Mouse (Mus musculus): Measurements from ENCODE around the gene 2210408I21Rik. TPM values are rescaled to one million over a fixed set of nuclear protein-coding genes. Genes with fewer than 3 reads are reported as not detected.

2210408I21Rik gene
- polyA plus RNA-seq, 1 experiment from 2014 or later, result 12.5 TPM

GRCm38 (mm10) chr13:77177931-77178330, 42.6 kb downstream of the 2210408I21Rik start:
- H3K4me3 ChIP-seq (ENCODE audit: low read length), result no peak overlapping the region
- no peaks in the 10 kb centered on the region for H3K9me3 ChIP-seq (ENCODE audit: control insufficient read depth, low read length)
- H3K4me1 ChIP-seq (ENCODE audit: control insufficient read depth, insufficient read depth, low read depth, low read length), result no peaks in the 10 kb centered on the region
- ATAC-seq, result no peak
- no peaks in the 10 kb centered on the region for H3K27me3 ChIP-seq (replicated peaks; ENCODE audit: control insufficient read depth, insufficient read depth, low read length)
- H3K36me3 ChIP-seq (ENCODE audit: control insufficient read depth, insufficient read depth, low read length), result no peaks in the 10 kb centered on the region
- H3K4me2 ChIP-seq (ENCODE audit: low read length), result no peak overlapping the region
- no peak overlapping the region for H3K27ac ChIP-seq (ENCODE audit: low read depth, low read length)
- no peak overlapping the region for H3K9ac ChIP-seq (ENCODE audit: low read depth, low read length)

DNA sequence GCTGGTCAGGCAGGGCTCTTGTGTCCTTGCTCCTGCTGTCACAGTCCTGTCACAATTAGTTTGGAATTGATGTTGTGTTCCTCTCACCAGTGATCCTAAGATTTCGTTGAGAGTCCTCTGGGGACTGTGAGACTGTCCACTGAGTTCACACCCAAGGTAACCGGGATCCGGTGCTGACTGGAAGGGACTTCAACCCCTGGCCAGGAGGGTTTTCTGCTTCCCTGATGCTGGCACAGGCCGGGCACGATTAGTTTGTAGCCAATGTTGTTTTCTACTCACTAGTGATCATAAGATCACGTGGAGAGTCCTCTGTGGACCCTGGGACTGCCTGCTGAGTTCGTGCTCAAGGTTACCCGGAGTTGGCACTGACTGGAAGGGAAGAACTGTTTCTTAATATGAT, 55.3 kb downstream of the 2210408I21Rik start:
- H3K9me3 ChIP-seq (ENCODE audit: control insufficient read depth, low read length), result no peaks in the 10 kb centered on the region
- H3K4me2 ChIP-seq (ENCODE audit: low read length), result no peak overlapping the region
- 0 out of 2 replicates have a peak, but pooled peaks cover 4% of the 10 kb centered on the region for H3K36me3 ChIP-seq (ENCODE audit: control insufficient read depth, insufficient read depth, low read length)
- H3K4me3 ChIP-seq (ENCODE audit: low read length), result no peak overlapping the region
- H3K9ac ChIP-seq (ENCODE audit: low read depth, low read length), result no peak overlapping the region
- H3K27me3 ChIP-seq (replicated peaks; ENCODE audit: control insufficient read depth, insufficient read depth, low read length), result no peaks in the 10 kb centered on the region
- no peak for ATAC-seq
- H3K27ac ChIP-seq (ENCODE audit: low read depth, low read length), result no peak overlapping the region
- WGBS, result 92% methylated on average over 8 of the region's 8 CpGs
- no peaks in the 10 kb centered on the region for H3K4me1 ChIP-seq (ENCODE audit: control insufficient read depth, insufficient read depth, low read depth, low read length)

DNA sequence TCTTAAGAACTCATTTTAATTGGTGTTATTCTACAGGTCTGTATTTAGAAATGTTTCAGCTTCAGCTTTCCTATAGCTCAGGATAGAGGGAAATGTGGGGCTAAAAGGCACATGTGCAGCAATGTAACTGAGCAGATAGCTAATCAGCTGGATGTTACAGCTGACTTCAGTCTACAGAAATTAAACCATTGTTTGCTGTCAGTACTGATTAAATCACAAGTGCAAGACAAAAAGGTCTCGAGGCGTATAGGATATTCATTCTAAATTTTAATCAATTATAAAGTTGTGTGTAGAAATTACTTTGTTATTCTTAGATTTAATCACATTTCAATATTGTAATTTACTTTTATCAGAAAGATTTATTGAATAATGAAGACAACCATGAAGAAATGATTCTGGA, 56.9 kb downstream of the 2210408I21Rik start:
- H3K4me1 ChIP-seq (ENCODE audit: control insufficient read depth, insufficient read depth, low read depth, low read length), result no peaks in the 10 kb centered on the region
- 74% methylated on average over 2 of the region's 2 CpGs for WGBS
- no peaks in the 10 kb centered on the region for H3K9me3 ChIP-seq (ENCODE audit: control insufficient read depth, low read length)
- no peak overlapping the region for H3K4me2 ChIP-seq (ENCODE audit: low read length)
- ATAC-seq, result no peak
- no peaks in the 10 kb centered on the region for H3K27me3 ChIP-seq (replicated peaks; ENCODE audit: control insufficient read depth, insufficient read depth, low read length)
- H3K4me3 ChIP-seq (ENCODE audit: low read length), result no peak overlapping the region
- H3K9ac ChIP-seq (ENCODE audit: low read depth, low read length), result no peak overlapping the region
- no peak overlapping the region for H3K27ac ChIP-seq (ENCODE audit: low read depth, low read length)
- H3K36me3 ChIP-seq (ENCODE audit: control insufficient read depth, insufficient read depth, low read length), result 0 out of 2 replicates have a peak, but pooled peaks cover 4% of the 10 kb centered on the region

GRCm38 (mm10) chr13:77208764-77209418, 73.6 kb downstream of the 2210408I21Rik start:
- Histone ChIP-seq H3K4me1 (ENCODE audit: control insufficient read depth, insufficient read depth, low read depth, low read length) (peaks cover 3% of the 10 kb centered on the region), H3K9ac (ENCODE audit: low read depth, low read length) (no peak overlapping the region), H3K27ac (ENCODE audit: low read depth, low read length) (no peak overlapping the region), H3K36me3 (ENCODE audit: control insufficient read depth, insufficient read depth, low read length) (no peaks in the 10 kb centered on the region), H3K4me2 (ENCODE audit: low read length) (no peak overlapping the region), H3K27me3 (replicated peaks; ENCODE audit: control insufficient read depth, insufficient read depth, low read length) (no peaks in the 10 kb centered on the region), H3K4me3 (ENCODE audit: low read length) (no peak overlapping the region), H3K9me3 (ENCODE audit: control insufficient read depth, low read length) (no peaks in the 10 kb centered on the region)
- WGBS, result 61% methylated on average over 7 of the region's 7 CpGs
- peak; percentile 82 for ATAC-seq

- Histone ChIP-seq H3K4me1 (ENCODE audit: control insufficient read depth, insufficient read depth, low read depth, low read length) (peaks cover 3% of the 10 kb centered on the region), H3K4me2 (ENCODE audit: low read length) (no peak overlapping the region), H3K27ac (ENCODE audit: low read depth, low read length) (no peak overlapping the region)
Measured at GRCm38 (mm10) chr13:77213196-77213595, 77.9 kb downstream of the 2210408I21Rik start.

DNA sequence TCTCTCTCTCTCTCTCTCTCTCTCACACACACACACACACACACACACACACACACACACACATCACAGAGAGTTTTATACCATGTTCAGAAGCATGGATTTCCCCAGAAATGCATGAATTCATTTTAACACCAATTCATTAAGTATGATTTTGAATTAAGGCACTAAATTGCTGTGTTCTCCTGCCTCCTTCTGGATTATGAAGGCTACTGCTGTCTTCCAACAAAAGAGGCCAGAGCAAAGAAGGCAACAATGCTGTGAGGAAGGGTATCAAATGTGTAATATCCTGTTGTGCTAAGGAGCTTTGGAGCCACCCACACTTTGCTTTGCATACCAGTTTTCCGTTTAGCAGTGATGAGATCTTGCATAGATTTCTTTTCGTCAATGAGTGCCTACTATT, 80.1 kb downstream of the 2210408I21Rik start:
- no peaks in the 10 kb centered on the region for H3K4me1 ChIP-seq (ENCODE audit: control insufficient read depth, insufficient read depth, low read depth, low read length)
- 81% methylated on average over 2 of the region's 2 CpGs for WGBS
- no peak for ATAC-seq

More at GRCm38 (mm10) chr13:77213196-77213595, 77.9 kb downstream of the 2210408I21Rik start:
- Histone ChIP-seq H3K9me3 (ENCODE audit: control insufficient read depth, low read length) (no peaks in the 10 kb centered on the region), H3K9ac (ENCODE audit: low read depth, low read length) (no peak overlapping the region), H3K36me3 (ENCODE audit: control insufficient read depth, insufficient read depth, low read length) (no peaks in the 10 kb centered on the region), H3K27me3 (replicated peaks; ENCODE audit: control insufficient read depth, insufficient read depth, low read length) (no peaks in the 10 kb centered on the region), H3K4me3 (ENCODE audit: low read length) (no peak overlapping the region)
- no peak for ATAC-seq

DNA sequence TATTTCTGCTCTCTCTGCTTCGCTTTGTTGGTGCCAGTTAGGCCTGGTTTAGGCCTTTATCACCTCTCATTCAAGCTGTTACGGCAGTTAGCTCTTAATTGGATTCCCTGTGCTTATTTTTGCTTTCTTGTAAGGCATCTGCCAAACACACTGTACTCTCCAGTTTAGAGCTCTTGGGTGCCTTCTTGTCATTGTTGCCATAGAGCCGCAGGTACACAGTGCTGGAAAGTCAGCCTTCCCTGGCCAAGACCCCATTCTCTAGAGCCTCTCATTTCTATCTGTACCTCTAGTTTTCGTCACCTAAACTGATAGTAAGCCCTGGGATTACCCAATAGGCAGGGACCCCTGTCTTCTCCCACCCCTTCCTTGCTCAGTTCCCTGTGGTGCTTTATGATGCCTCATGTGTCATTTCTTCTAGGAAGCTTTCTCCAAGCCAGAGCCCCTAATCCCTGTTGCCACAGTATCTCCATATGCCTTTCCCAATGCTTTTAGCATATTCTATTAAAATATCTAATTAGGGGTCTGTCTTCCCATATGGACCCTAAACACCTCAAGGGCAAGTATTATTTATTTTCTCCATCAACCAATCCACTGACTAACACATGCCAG, 82.4 kb downstream of the 2210408I21Rik start:
- Histone ChIP-seq H3K4me2 (ENCODE audit: low read length) (no peak overlapping the region), H3K4me3 (ENCODE audit: low read length) (no peak overlapping the region), H3K27ac (ENCODE audit: low read depth, low read length) (no peak overlapping the region), H3K9me3 (ENCODE audit: control insufficient read depth, low read length) (no peaks in the 10 kb centered on the region), H3K4me1 (ENCODE audit: control insufficient read depth, insufficient read depth, low read depth, low read length) (no peaks in the 10 kb centered on the region), H3K27me3 (replicated peaks; ENCODE audit: control insufficient read depth, insufficient read depth, low read length) (no peaks in the 10 kb centered on the region), H3K9ac (ENCODE audit: low read depth, low read length) (no peak overlapping the region), H3K36me3 (ENCODE audit: control insufficient read depth, insufficient read depth, low read length) (no peaks in the 10 kb centered on the region)
- 0 out of 2 replicates have a peak, but pooled peaks have one; percentile 56 for ATAC-seq
- WGBS, result 80% methylated on average over 4 of the region's 4 CpGs

More for the DNA sequence above, 80.1 kb downstream of the 2210408I21Rik start:
- Histone ChIP-seq H3K4me3 (ENCODE audit: low read length) (no peak overlapping the region), H3K36me3 (ENCODE audit: control insufficient read depth, insufficient read depth, low read length) (no peaks in the 10 kb centered on the region), H3K4me2 (ENCODE audit: low read length) (no peak overlapping the region), H3K9ac (ENCODE audit: low read depth, low read length) (no peak overlapping the region), H3K9me3 (ENCODE audit: control insufficient read depth, low read length) (no peaks in the 10 kb centered on the region), H3K27ac (ENCODE audit: low read depth, low read length) (no peak overlapping the region), H3K27me3 (replicated peaks; ENCODE audit: control insufficient read depth, insufficient read depth, low read length) (no peaks in the 10 kb centered on the region)

DNA sequence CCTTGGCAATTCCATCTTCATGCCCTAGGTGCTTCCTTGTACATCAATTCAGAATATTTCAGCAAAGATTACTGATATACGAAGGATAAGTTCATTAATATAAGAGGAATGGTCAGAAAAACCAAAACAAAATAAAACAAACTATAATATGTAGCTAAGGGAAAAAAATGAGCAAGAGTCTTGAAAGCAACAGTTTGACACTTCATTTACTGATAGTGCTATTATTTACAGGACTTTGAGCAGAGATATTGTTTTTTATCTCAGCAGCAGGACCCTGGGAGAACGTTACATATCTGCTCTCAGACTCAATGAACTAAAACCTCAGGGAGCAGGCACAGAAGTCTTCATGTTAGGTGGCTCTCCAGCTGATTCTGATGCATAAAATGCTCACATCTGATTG, 85.7 kb downstream of the 2210408I21Rik start:
- H3K27me3 ChIP-seq (replicated peaks; ENCODE audit: control insufficient read depth, insufficient read depth, low read length), result no peaks in the 10 kb centered on the region
- no peak overlapping the region for H3K27ac ChIP-seq (ENCODE audit: low read depth, low read length)
- WGBS, result 93% methylated on average over 2 of the region's 2 CpGs
- ATAC-seq, result no peak
- no peak overlapping the region for H3K4me3 ChIP-seq (ENCODE audit: low read length)
- H3K9me3 ChIP-seq (ENCODE audit: control insufficient read depth, low read length), result no peaks in the 10 kb centered on the region
- no peak overlapping the region for H3K9ac ChIP-seq (ENCODE audit: low read depth, low read length)
- no peak overlapping the region for H3K4me2 ChIP-seq (ENCODE audit: low read length)
- no peaks in the 10 kb centered on the region for H3K4me1 ChIP-seq (ENCODE audit: control insufficient read depth, insufficient read depth, low read depth, low read length)
- H3K36me3 ChIP-seq (ENCODE audit: control insufficient read depth, insufficient read depth, low read length), result no peaks in the 10 kb centered on the region

- Histone ChIP-seq H3K27me3 (replicated peaks; ENCODE audit: control insufficient read depth, insufficient read depth, low read length) (no peaks in the 10 kb centered on the region), H3K9ac (ENCODE audit: low read depth, low read length) (no peak overlapping the region), H3K9me3 (ENCODE audit: control insufficient read depth, low read length) (no peaks in the 10 kb centered on the region), H3K36me3 (ENCODE audit: control insufficient read depth, insufficient read depth, low read length) (no peaks in the 10 kb centered on the region), H3K4me1 (ENCODE audit: control insufficient read depth, insufficient read depth, low read depth, low read length) (no peaks in the 10 kb centered on the region), H3K4me2 (ENCODE audit: low read length) (no peak overlapping the region), H3K27ac (ENCODE audit: low read depth, low read length) (no peak overlapping the region), H3K4me3 (ENCODE audit: low read length) (no peak overlapping the region)
- no peak for ATAC-seq
- 93% methylated on average over 6 of the region's 6 CpGs for WGBS
Measured at GRCm38 (mm10) chr13:77256541-77256940, 121.2 kb downstream of the 2210408I21Rik start.
